Mouse (Mus musculus) thymus, postnatal 0 days (tissue): ENCODE results near the gene Rnf215. TPM values are rescaled to one million over a fixed set of nuclear protein-coding genes. Genes with fewer than 3 reads are reported as not detected.
"Not testable (repeated sequence)": the region's sequence is repeated elsewhere in the genome, so short reads cannot be mapped to it uniquely, and the experiment has no call there.

Source experiments
- DNase-seq: peaks from one replicate; pipeline ENCODE4 v3.0.0-alpha.2; 2015; ENCODE audit warnings: low spot score
- polyA plus RNA-seq: library from polyadenylated mRNA; unstranded; fragments of >200 nt; fragmentation: Nextera tagmentation; extraction: Ambion mirVana; gene quantifications from 2 replicates; pipeline ENCODE4 v1.2.1, GENCODE M21; 2015

Gene Rnf215
- polyA plus RNA-seq, 1 experiment from 2014 or later, result 19.6 TPM

- DNase-seq, result no peak
These were observed 21.5 kb upstream of the Rnf215 start for GRCm38 (mm10) chr11:4113496-4113895.

- no peak for DNase-seq
These were observed 21.0 kb upstream of the Rnf215 start for GRCm38 (mm10) chr11:4113970-4114369.

GRCm38 (mm10) chr11:4114541-4114940, 20.5 kb upstream of the Rnf215 start:
- DNase-seq, result not testable (repeated sequence)

GRCm38 (mm10) chr11:4115407-4115806, 19.6 kb upstream of the Rnf215 start:
- DNase-seq, result no peak

- DNase-seq, result no peak
These were observed 18.4 kb upstream of the Rnf215 start for GRCm38 (mm10) chr11:4116458-4117141.

- DNase-seq, result no peak
These were observed 17.5 kb upstream of the Rnf215 start for GRCm38 (mm10) chr11:4117372-4118071.

- peak; percentile 9 for DNase-seq
These were observed 16.7 kb upstream of the Rnf215 start for GRCm38 (mm10) chr11:4118081-4118921.

- DNase-seq, result no peak
These were observed 15.4 kb upstream of the Rnf215 start for GRCm38 (mm10) chr11:4119635-4120034.

GRCm38 (mm10) chr11:4121691-4122090, 13.3 kb upstream of the Rnf215 start:
- no peak for DNase-seq

- DNase-seq, result no peak
These were observed 12.8 kb upstream of the Rnf215 start for GRCm38 (mm10) chr11:4122226-4122625.

- DNase-seq, result peak; percentile 70
These were observed 12.0 kb upstream of the Rnf215 start, which contains the start of gene Sec14l2 for GRCm38 (mm10) chr11:4122742-4123579. Gene Sec14l2 (minus strand): TSS chr11:4123415.

- DNase-seq, result peak; percentile 51
These were observed 11.1 kb upstream of the Rnf215 start for GRCm38 (mm10) chr11:4123922-4124321.

- DNase-seq, result peak; percentile 8
These were observed 7.9 kb upstream of the Rnf215 start for GRCm38 (mm10) chr11:4127059-4127458.

GRCm38 (mm10) chr11:4128461-4128860, 6.5 kb upstream of the Rnf215 start:
- DNase-seq, result not testable (repeated sequence)

- peak; percentile 24 for DNase-seq
These were observed 1.6 kb upstream of the Rnf215 start for GRCm38 (mm10) chr11:4133450-4133849.

GRCm38 (mm10) chr11:4134400-4134799, 602 bp upstream of the Rnf215 start:
- DNase-seq, result no peak

- no peak for DNase-seq
These were observed 4.0 kb downstream of the Rnf215 start for GRCm38 (mm10) chr11:4138964-4139363.

- no peak for DNase-seq
These were observed 6.5 kb downstream of the Rnf215 start for GRCm38 (mm10) chr11:4141505-4141904.

- no peak for DNase-seq
These were observed 7.3 kb downstream of the Rnf215 start for GRCm38 (mm10) chr11:4142352-4142751.

GRCm38 (mm10) chr11:4143281-4144062, 8.5 kb downstream of the Rnf215 start:
- DNase-seq, result no peak
